Mouse (Mus musculus): ENCODE results near the gene Rusc2.

The Rusc2 gene

GRCm38 (mm10) chr4:43447251-43447650, 65.5 kb downstream of the Rusc2 start:
- no peak for DNase-seq

GRCm38 (mm10) chr4:43448554-43448953, 66.8 kb downstream of the Rusc2 start:
- no peak for DNase-seq

DNA sequence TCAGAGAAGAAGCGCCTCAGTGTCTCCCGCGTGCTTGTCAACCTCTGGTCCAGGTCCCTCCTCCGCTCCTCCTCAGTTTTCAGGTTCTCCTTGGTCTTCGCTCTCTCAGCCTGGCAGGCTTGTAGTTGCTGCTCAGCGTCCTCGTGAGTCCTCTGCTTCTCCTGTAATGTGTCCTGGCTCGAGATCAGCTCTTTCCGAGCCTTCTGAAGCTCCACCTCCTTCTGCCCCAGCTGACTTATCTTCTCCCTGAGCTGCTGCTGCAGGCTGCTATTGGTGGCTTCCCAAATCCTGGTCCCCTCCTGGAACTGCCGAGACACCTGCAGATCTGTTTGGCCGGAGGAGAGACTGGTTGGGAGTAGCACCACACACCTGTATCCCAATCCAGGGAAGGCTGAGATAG, 70.5 kb downstream of the Rusc2 start:
- DNase-seq = no peak

DNA sequence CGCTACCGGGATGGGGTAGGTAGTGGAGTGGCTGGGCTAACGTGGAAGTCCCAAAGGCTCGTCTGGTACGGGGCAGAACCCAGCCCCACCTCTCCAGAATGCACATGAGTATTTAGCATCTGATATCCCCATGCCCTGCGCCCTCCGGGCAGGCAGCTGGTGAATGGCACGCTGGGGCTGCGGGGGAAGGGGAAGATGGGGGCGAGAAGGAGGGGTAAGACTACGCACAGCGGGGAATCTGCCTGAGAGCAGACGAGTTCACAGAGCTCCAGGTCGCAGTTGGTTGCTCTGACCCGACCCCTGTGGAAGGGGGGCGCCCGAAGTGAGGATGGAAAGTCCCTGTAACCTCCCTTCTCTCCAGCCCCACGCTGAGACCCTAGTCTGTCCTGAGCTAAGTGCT, 71.6 kb downstream of the Rusc2 start:
- DNase-seq = no peak

GRCm38 (mm10) chr4:43454041-43454836, 72.5 kb downstream of the Rusc2 start, which contains the start of gene Cd72:
Gene Cd72 (minus strand): TSS chr4:43454628.
- no peak for DNase-seq

DNA sequence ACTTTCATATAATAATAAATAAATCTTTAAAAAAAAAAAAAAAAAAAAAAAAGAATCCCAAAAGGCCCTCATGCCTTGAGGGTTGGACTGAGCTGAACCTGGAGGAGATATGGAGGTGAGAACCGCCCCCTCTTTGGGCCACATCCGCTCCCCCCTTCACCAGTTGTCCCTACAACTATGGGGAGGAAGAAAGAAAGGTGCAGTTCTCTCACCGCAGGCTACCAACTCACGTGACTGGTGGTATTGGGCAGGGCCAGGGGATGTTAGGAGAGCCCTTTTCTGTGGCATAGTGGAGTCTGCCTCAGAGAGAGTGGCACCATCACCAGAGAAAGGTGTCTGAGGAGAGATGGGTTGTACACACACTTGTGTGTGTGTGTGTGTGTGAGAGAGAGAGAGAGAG, 74.7 kb downstream of the Rusc2 start:
- no peak for DNase-seq

- DNase-seq = no peak
Measured at GRCm38 (mm10) chr4:43457124-43457523, 75.3 kb downstream of the Rusc2 start.

DNA sequence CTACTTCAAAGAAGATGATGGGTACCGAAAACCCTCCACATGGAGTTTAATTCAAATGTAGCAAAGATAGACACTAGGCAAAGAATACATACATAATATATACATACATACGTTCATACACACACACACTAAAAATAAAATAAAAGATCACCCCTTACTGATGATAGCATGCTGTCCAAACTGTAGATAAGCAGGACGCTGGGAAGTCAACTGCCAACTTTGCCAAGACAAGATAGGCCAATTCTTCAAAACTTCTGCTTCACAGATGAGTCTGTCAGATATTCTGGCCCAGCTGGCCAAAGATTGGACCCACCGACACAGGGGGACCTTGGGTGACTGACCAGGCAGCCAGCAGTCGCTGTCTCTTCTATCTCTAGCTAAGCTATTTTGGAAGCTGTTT, 81.3 kb downstream of the Rusc2 start:
- DNase-seq = no peak

- no peak for DNase-seq
Measured at GRCm38 (mm10) chr4:43465935-43466334, 84.2 kb downstream of the Rusc2 start.

DNA sequence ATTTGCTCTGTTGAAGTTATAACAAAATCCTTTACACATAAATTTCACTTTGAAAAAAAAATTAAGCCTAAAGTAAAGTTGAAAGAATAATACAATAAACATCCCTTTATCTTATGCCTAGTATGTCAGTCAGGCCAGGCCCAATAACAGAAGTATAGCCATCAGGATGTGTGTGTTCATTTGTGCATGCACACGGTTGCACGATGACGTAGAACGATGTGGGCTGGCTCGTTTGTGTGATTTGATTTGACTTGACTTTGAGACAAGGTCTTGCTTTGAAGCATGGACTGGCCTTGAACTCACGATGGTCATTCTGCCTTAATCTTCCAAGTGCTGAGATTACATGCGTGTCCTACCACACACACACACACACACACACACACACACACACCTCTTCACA, 85.1 kb downstream of the Rusc2 start:
- DNase-seq = no peak

DNA sequence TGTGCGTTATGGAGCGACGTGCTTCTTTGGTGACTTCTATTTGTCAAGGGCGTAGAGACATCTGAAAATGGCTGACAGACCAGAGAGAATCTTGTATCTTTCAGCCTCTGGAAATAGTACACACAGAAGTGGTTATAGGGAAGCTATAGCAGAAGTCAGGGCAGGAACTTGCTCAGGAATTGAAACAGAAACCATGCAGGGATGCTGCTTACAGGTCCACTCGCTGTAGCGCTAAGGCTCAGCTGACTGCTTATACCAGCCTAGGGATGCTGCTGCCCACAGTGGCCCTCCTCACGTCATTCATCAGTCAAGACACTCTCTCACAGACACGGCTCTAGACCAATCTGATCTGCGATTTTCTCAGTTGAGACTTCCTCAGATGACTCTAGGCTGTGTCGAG, 88.5 kb downstream of the Rusc2 start:
- no peak for DNase-seq

- no peak for DNase-seq
Measured at GRCm38 (mm10) chr4:43473636-43474035, 91.9 kb downstream of the Rusc2 start.

- DNase-seq = no peak
Measured at GRCm38 (mm10) chr4:43476604-43477003, 94.8 kb downstream of the Rusc2 start.
